Mouse (Mus musculus): ENCODE measurements around the gene Slc8a1.

Slc8a1 gene

DNA sequence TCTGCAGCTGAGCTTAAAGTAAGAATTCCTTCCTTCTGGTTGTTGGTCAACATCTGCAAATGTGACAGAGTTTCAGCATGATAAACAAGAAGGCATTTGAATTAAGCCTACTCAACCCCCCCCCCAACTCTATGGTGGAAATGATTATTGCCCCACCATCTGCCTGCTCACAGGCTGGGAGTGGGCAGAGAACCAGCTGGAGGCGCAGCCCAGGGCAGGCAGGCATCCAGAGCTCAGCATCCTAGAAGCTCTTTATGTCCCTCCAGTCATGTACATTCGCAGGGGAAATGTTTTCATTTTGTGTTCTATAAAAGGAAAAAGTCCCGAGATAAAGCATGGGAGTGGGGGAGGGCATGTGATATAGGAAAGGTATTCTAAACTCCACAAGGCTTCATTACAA, 235.4 kb downstream of the Slc8a1 start:
- DNase-seq: peak; percentile 84

DNA sequence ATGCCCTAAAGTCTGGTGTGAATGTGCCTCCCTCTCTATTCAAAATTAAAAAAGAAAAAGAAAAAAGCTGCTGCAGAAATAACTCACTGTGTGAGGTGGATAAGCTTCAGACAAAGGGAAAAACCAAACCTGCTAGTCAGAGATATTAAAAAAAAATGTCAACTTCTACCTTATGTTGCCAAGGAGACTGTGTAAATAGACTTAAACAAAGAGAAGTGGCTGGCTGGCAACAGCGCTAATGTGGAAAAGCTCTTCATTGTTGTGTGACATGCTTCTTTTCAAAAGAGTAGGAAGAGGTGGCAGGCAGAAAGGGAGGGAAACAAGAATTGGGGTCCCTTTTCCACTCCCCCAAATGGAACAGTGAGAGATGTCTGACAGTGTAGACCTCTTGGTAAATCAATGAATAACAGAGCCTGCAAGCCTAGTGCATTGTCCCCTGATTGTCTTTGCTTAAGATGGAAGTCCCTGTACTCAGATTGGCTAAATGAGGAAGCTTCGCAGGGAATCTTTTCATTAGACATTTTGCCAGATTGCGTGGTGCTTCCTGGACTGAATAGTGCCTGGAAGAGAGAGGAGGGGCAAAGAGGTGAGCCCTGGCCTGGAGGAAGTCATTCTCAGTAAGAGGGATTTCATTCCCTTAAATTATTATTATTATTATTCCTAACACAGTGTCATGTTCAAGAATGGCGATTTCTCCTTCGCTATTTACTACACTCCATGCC, 237.3 kb downstream of the Slc8a1 start:
- DNase-seq: no peak

DNA sequence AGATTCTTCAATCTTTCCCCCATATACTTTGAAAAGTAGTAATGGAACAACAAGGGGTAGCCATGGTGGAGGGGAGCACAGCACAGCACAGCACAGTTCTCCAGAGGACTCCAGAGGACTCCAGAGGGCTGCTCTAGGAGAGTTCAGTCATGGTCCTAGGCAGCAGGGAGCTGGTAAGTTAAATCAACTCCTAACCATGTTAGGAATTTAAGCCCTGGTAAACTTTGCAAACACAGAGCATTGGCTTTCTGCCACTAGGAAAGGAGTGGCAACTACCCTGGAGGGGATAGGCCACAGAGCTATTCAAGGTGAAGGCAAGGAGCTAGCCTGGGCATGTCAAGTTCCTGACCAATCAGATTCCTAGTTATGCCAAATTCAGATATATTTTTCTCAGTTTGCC, 240.3 kb downstream of the Slc8a1 start:
- no peak for DNase-seq

DNA sequence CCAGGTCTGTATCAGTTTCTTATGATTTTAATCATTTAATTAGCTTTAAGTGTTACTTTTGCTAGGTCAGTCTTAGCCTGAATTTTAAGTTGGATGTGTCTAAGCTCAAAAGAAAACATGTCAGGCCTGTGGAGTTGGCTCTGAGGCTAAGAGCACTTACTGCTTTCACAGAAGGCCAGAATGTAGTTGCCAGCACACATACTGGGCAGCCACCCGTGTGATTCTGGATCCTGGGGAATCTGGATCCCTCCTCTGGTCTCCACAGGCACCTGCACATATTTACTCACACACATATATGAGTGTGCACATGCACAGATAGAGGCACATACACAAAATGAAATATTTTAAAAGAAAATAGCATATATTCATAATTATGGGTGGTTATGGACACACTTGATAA, 241.6 kb downstream of the Slc8a1 start:
- peak; percentile 44 for DNase-seq

DNA sequence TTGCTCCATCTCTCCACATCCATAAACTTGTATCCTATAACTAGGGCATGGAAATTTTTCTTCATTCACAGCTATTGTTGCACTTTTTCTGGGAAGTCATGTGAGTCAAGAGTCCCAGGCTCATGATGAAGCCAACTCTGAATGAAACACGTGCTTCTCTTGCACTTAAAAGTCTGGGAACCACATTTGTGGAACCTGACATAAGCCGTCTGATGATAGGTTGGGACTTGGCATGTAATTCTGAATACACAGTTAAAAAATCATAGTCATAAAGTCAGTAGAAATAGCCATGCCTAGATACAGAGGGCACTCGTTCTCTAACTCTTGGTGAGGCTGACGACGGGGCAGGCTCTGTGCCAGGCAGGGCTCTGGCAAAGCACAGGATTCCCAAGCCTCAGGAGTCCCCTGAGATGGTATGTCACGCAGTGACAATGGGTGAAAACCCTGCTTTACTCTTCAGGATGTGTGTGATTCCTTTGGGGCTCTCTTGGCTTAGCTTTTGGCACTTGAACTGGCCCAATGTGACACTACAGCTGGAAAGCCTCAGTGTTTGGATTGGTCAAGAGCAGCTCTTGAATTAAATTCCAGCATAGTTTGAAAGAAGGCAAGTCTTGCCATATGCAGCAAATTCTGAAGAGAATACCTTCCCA, 245.8 kb downstream of the Slc8a1 start:
- DNase-seq: no peak

DNA sequence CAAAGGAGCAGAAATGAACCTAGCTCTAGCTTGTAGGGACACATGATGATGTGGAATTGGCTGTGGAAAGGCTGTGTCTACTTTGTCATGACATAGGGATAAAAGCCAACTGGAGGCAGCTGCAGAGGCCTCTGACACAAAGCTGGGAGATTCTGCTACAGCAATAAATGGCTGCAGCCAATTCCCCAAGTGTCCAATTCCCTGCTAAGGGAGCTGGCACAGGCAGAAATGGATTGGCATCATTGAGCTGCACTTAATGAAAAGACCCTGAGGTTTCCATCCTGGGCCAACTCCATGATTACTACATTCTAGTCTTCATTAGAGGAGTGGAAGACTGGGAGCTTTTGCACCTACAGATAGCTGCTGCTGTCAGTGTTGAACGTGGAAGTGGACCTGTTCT, 251.8 kb downstream of the Slc8a1 start:
- DNase-seq: no peak

DNA sequence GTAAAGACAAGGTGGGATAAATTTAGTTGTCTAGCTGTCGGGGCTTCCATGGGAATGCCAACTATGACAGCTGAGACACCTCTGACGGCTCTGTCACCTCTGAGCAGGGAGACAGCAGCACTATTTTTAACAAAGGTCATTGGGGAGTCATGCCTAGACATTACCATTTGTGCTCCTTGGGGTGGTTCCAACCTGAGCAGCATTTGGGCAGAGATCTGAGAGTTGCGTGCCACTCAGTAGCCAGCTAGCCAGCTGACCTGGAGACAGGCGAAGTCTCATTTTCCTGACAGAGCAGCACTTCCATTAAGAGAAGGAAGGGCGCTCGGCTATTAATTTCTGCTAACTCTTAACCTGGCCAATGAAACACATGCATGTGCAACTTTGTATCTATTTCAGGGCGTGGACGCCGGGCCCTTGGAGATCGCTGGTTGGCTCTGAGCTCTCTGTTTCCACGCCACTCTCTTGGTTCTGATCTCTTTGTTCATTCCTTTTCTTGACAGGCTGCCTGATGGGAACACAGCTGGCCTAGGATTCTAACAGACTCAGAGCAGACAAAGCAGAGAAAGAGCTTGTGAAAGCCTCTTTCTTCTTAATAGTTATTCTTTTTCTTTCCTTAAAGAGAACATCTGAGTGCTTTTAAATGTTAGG, 256.2 kb downstream of the Slc8a1 start:
- DNase-seq: peak; percentile 72

DNA sequence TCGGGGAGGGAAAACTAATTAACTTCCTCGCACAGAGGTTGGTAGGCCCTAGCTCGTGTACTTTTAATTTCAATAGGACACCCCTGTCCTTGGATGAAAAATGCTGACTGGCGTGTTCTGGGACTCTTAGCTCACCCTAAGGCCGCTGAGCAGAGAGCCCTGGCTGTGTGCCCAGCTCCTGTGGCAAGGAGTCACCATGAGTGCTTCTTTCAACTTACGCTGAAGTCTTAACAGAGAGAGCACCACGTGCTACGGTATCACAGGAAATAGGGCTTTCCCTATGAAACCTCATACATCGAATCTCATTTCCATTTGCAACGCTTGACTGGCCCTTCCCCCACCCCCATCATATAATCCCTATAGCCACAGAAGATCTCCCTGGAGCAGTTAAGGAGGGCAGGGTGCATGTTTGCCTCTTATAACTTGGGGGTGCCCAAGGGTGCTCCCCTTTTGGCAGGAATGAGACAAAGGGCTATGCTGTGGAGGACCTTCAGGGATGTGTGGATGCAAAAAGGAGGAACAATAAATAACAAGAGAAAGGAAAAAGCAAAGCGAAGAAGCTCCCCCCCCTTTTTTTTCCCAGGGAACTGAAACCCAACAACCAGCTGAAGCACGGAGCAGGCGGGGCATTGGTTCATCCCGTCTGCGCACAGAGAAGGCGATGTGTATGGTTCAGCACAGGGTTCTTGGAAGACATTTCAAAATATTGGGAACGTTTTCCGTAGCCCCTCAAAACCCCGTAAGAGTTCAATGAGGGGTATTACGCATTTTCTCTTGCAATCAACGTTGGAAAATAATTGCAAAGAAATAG, 257.6 kb downstream of the Slc8a1 start:
- DNase-seq: no peak

DNA sequence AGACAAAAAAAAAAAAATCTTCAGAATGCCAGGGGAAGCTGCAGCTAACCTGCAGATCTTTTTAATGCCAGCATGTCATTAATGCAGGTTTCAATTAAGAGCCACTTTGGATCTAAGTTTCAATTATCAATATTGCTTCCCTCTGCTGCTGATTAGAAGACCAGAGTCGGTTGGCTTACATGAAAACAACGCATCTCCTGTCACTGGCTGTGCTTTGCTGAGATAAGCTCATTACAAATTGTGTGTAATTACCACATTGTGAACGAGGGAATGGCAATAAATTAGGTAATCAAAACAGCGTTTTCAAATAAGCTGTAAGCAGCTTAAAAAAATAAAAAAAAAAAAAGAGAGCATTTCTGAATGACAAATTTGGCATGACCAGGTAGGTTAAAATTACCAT, 258.4 kb downstream of the Slc8a1 start:
- DNase-seq: no peak

DNA sequence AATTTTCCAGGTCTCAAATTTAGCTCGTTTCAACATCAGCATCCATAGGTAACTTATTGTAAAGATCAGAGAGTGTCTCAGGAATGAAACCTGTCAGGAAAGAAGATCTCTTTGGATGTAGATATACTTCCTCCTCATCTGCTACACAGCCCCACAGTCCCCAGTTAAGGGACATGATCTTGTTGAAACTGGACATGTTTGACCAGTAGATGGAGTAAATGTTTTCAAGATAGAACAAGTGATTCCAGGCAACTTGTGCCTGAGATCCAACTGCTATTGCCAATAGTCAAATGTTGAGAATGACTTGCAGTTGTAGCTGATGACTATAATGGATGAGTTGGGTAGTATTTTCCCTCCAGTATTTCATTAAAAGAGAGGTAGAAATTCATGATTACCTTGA, 260.8 kb downstream of the Slc8a1 start:
- DNase-seq: no peak

DNA sequence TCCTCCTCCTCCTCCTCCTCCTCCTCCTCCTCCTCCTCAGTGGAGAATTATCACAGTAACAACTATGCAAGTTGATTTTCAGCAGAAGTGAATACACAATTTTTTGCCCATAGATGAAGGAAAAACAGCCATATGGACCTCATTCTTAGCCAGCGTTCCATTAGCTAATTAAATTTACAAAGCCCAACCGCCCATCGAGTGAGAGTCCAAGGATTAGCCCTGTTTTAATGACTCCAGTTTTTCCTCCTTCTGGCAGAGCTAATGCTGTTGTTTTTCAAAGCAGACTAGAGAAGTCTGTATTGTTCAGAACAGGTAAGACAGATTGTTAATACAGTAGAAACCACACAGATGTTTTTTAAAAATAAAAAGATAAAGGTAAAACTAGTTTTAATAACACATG, 264.8 kb downstream of the Slc8a1 start:
- DNase-seq: no peak

DNA sequence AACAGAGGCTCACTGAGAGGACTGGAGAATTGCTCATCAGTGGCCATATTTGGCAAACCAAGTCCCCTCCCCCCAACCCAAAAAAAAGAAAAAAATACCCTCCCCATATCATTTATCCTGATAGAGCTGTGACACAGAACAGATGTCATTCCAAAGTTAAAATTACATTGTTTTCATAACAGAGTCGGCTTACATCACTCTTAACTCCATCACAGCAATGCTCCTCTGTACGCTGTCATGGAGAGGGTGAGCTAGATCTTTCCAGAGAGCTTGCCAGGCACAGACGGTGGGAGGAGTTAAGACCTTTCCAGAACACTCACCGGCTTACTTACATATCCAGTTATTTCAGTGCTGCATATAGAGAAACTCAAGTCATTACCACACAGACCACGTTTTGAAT, 269.2 kb downstream of the Slc8a1 start:
- no peak for DNase-seq

DNA sequence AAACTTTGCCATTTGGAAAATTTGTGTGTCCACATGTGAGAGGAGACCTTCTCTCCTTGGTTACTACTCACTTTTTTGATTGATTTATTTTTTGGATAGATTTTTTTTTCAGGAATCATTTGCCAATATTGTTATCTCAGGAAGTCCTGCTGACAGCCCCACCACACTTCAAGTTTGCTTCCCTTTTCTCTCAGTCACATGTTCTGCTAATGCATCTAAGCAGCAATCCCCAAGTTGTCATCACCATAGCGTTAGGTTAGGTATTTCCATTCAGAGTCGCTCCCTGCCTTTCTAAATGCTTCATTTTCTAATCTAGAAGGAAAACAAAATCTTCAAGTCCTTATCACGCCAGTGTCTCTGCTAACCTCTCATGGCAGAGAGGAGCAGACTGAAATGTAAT, 278.8 kb downstream of the Slc8a1 start:
- no peak for DNase-seq

DNA sequence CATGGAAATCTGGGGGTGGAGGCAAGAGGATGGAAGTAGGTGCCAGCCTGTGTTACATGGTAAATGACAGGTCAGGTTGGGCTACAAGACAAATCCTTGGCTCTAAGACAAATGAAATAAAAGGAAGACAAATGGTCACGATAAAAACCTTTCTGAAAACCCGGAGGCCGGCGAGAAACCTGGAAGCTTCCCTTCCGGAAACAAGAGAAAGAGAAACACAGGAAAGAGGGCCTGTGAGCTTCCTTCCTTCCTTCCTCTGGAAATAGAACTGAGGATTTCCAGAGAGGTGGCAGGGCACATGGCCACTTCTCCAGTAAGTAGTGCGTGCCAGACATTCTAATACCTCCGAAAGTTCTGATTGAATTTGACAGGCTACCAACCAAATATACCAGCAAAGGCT, 282.2 kb downstream of the Slc8a1 start:
- DNase-seq: no peak

DNA sequence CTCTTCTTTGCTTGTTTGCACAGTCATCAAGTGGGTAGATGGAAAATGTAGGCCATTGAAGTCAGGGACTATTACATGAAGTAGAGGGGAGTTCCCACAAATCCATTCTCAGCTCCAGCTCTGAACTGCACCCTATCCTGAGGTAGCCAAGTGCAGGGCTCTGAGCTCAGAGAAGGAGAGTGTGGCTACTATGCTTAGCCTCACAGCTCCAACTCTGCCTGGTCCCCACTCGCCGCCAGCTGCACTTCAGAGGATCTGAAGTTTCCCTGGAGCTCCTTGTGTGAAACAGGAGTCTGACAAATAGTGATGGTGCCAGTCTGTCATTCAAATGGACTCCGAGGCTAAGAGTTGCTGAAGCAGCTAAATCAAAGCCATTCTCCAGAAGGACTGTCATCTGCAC, 282.9 kb downstream of the Slc8a1 start:
- DNase-seq: no peak

DNA sequence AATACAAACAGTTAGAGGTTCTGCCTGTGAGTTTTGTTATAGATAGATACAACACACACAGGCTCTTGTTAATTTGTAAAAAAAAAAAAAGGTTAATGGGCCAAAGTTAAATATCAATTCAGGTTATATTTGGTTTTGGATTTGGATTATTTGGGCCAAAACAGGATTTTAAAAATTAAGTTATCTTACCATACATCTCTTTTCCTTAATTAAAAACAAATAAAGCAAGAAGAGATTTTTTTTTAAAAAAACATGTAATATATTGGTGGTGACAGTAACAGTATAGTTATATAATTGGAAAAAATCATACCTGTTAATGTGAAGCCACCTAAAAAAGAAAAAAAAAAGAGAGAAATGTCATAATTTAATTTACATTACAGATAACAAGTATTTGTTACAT, 296.7 kb downstream of the Slc8a1 start, which contains the start of gene Gm11096:
Gene Gm11096, plus strand, starts transcription at position 301 of the 400 bp plus-strand sequence.
- DNase-seq: no peak

DNA sequence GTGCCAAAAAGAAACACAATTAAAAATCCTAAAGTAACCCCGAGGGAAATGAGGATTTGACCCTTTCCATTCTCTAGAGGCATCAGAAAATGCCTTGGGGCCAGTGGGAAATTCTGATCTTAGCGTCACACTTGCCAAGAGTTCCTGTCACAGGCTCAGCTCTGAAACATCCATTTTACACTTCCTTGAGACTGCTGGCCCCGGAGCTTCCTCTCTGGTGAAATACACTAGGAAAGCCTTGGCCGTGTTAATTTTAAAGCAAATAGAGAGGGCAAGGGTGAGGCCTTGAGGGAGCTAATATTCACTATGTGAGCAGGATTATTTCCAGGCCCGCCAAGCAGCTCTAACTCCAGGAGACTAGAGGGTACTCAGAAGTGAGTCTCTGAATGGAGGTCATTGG, 305.0 kb downstream of the Slc8a1 start:
- DNase-seq: no peak

DNA sequence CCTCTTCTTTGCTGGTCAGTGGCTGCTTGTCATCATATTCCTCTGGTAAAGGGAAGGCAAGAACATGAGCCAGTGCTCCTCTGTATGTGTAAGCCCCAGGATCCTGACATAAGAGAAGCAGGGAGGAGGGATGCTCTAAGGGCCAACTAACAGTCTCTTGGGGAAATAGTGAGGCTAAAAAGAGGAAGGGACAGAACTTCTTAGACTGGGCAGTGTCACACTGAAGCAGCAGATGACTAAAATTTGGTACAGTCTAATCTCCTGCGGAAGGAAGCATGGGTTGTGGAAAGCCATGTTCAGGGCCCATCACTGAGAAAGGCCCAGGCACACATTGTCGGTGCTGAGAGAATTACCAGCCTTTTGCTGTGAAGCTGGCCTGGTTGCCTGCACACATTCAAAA, 305.4 kb downstream of the Slc8a1 start:
- DNase-seq: no peak

DNA sequence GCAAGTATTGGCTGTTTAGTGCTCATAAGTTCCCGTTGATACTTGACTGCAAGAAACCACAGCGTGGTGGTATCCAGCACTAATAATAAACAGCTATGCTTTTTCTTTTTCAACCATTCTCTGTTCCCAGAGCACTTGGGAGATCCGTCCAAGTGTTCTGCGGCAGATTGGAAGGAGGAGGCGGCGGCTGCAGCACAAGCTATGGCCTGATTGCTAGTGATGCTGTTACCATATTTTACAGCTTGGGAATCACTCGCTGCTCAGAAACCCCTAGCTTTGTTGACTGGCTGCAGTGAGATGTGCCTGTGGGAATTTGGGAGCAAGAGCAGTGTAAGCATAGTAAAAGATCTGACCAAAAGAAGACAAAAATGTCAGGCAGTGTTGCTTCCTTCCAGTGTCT, 310.9 kb downstream of the Slc8a1 start:
- DNase-seq: no peak

DNA sequence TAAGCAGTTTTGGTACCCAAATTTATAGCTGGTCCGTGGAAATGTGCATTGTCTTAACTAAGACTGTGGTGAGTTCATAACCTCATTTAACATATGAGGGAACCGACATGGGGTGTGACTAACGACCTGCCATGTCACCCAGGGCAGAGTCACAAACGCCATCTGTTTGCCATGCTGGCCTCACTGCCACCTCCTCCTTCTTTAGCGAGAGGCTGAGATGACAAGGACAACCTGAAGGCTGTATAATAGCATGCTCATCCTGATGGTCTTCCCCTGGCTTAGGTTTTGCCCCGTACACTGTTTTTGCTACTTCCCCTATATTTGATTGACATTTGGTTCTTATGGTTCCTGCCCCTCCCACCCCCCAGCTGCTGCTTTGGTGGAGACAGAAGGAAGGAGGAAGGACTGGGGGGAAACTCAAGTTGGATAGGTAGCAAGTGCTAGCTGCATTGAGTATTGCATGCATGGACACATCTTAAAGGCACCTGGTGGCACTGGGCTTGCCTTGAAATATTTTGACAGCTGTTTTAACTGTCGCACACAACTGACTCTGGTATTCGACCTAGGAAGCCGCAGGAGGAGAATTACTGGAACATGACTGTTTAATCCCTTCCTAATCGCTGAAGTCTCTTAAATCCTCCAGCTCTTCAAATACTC, 313.8 kb downstream of the Slc8a1 start:
- peak; percentile 40 for DNase-seq

DNA sequence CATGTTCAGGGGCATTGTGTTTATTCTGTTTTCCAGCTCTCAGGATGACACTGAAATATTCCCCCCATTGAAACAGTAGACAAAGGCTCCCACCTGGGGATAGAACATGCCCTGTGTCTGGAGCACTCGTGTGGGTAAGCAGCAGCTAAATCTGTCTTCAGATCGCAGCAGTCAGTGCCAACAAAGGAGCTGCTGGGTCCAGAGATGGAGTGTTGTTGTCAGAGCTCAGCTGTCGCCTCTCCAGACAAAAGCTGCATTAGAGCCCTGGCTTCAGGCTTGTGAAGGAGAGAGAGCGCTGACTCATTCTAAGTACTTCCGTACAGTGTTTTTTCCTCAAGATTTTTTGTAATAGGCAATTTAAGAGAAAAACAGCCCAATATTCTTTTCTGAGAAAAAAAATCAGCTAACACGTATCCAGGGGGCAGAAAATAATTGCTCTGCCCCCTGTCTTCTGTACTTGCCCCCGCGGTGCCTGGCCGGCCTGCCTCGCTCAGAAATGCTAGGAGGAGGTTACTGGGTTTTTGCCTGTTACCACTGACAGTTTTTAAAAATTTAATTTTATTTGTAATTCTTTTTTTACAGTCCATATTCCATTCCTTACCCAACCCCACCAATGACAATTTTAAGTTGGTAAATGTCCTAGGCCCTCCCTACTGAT, 318.2 kb downstream of the Slc8a1 start:
- DNase-seq: peak; percentile 23

DNA sequence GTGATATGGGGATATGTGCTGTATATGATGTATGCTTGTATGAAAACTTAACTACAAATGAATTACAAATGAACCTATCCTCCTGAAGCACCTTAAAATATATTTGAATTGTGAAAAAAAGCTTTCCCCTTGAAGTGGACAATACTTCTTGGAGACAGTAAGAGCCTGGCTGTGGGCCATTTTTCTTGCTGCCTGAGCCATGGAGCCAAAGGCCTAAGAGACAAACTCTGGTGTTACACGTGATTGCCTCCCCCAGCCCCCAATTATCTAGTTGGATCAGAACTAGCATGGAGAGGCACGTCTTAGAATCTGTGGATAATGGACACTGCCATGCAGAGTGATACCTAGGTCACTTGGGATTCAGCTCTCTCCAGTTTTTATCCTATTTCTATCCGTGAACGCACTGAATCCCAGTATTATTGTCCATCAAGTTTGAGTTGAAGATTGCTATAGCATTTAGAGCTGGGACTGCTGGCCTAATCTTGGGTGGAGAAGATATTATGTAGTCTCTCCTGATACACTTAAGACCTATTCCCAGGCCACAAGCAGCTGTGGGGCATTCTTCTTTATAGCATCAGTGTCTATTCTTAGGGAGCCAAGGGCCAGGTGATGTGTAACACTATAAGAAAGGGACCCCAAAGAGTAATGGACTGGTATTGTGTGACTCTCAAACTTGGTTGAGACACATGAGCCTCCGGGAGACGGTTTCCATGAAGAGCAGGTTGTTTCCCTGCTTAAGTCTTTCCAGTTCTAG, 321.6 kb downstream of the Slc8a1 start:
- no peak for DNase-seq
